Mouse (Mus musculus) liver, adult 10 weeks (tissue): ENCODE data around the gene Rundc1. TPM values are rescaled to one million over a fixed set of nuclear protein-coding genes. Genes with fewer than 3 reads are reported as not detected.

Experiments used
- polyA plus RNA-seq: library from polyadenylated mRNA; stranded (reverse); fragments of 350-450 nt; fragmentation: Illumina TruSeq; extraction: RNeasy Lipid Tissue Mini Kit (QIAGEN cat#74804); gene quantifications from one replicate; pipeline ENCODE4 v1.2.3, GENCODE M21; 2014; ENCODE audit warnings: low read depth, low replicate concordance

Rundc1 gene
- polyA plus RNA-seq = 1.6 TPM

GRCm38 (mm10) chr11:101424925-101425813 is at the start of gene Rundc1, which contains the start of gene Ptges3l:
Gene Rundc1, plus strand, starts transcription at chr11:101425085.
Gene Ptges3l, minus strand, starts transcription at chr11:101425333.

DNA sequence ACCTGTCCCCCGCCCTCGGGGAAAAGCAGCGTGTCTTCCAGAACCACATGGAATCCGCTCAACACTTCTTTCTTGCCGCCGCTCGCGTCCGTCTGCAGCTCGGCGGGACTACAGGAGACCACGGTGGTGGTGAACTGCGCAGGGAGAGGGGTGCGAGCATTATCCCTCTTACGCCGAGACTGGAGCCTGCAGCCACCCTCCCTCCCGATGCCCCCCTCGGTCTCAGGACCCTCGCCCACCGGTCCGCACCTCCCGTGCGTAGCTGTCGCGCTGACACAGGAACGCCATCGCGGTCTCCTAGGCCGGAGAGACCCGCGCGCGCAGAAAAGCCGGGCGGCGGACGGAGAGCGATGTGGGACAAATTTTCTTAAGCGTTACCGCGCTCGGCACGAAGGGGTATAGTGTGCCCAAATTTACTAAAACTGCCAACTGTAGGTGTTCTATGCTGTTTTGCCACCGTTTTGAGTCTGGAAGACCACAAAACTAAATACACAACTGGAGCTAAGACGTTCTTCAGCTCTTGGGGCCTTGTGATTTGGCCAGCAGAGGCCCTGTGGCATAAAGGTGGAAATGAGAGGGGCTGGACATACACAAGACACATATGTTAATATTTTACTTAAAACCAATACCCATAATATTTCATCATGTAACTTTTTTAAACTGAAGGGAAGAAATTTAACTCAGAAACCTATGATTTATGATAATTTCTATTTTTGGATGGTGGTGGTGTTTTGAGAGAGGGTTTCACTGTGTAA is 7.6 kb upstream of the Rundc1 start, which contains the start of gene Aarsd1:
Aarsd1 (minus strand) TSS at position 515 of the 755 bp plus-strand sequence.

GRCm38 (mm10) chr11:101424105-101424851 is 607 bp upstream of the Rundc1 start, which contains the start of gene Gm27029:
Gene Gm27029, minus strand, starts transcription at chr11:101424796.

DNA sequence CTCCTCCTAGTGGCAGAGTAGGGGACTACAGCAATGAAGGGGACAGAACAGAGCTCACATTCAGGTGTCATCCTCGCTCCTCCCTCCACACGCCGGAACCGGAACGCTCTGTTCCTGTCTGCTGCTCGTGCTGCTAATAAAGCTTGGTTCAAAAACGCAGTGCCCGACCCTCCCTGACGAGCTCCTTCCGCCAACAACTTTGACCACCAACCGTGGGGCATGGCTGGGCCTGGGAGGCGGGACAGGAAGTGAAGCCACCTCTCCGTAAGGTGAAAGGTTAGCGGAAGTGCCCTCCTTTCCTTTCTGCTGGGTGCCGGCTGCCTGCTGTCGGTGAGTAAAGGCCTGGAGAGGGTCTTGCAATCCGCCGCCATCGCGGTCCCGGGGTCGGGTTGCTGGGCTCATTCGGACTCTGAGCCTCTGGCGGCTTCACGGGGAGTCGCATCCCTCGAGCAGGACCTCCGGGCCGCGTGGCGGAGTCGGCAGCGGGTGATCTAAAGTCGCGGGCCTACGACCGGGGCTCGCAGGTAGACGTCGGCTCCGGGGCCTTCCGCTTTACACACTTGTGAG is 17.3 kb downstream of the Rundc1 start, which contains the start of gene Rpl27:
Rpl27 (plus strand) TSS at position 172 of the 567 bp plus-strand sequence.

DNA sequence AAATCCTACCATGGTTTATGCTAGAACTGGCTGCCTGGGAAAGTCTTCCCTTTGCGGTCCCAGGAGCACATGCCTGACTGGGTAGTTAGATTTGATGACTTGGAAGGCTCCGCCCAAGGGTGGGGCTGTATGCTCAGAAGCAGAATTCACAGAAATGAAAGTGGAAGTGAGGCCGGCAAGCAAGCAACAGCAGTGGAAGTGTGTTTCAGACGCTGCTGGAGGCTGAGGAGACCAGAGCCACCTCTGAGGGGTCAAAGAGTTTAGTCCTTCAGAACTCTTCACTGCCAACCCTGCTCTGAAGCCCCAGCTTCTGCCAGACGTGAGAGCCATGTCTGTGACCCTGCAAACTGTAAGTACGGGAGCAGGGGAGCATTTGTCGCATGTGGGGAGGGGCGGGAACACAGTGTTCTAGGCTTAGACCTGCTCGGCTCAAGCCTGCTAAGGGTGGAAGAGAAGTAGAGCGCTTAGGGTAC is 23.4 kb downstream of the Rundc1 start, which contains the start of gene Ifi35:
Ifi35 (plus strand) TSS at position 134 of the 473 bp plus-strand sequence.

GRCm38 (mm10) chr11:101464211-101465100 is 39.6 kb downstream of the Rundc1 start, which contains the start of gene Rnd2:
Gene Rnd2, plus strand, starts transcription at chr11:101464999.

GRCm38 (mm10) chr11:101465869-101466551 is 41.1 kb downstream of the Rundc1 start, which contains the start of gene Vat1:
Gene Vat1, minus strand, starts transcription at chr11:101466230.

Other genes starting within 250 kb of the Rundc1 start
- gene Ccr10, start 249.6 kb upstream of the Rundc1 start, polyA plus RNA-seq = not detected
- gene Ezh1, start 198.6 kb upstream of the Rundc1 start, polyA plus RNA-seq = 6.2 TPM
- gene Ramp2, start 179.1 kb upstream of the Rundc1 start, polyA plus RNA-seq = 4.4 TPM
- 82.1 TPM for gene Vps25, start 171.4 kb upstream of the Rundc1 start, polyA plus RNA-seq
- not detected for gene Wnk4, start 164.5 kb upstream of the Rundc1 start, polyA plus RNA-seq
- gene Cntd1, start 146.1 kb upstream of the Rundc1 start, polyA plus RNA-seq = not detected
- 11.5 TPM for gene Coa3, start 146.0 kb upstream of the Rundc1 start, polyA plus RNA-seq
- gene Becn1, start 122.8 kb upstream of the Rundc1 start, polyA plus RNA-seq = 49.8 TPM
- 96.3 TPM for gene Psme3, start 108.9 kb upstream of the Rundc1 start, polyA plus RNA-seq
- not detected for gene Aoc2, start 100.0 kb upstream of the Rundc1 start, polyA plus RNA-seq
- gene Aoc3, start 94.5 kb upstream of the Rundc1 start, polyA plus RNA-seq = 0.16 TPM
- 315 TPM for gene G6pc, start 57.5 kb upstream of the Rundc1 start, polyA plus RNA-seq
- 5.7 TPM for gene Aarsd1, start 7.5 kb upstream of the Rundc1 start, polyA plus RNA-seq
- gene Gm27029, start 289 bp upstream of the Rundc1 start, polyA plus RNA-seq = 0.95 TPM
- gene Ptges3l, start 248 bp downstream of the Rundc1 start, polyA plus RNA-seq = not detected
- gene Rpl27, start 17.2 kb downstream of the Rundc1 start, polyA plus RNA-seq = 30.0 TPM
- 3.8 TPM for gene Ifi35, start 23.3 kb downstream of the Rundc1 start, polyA plus RNA-seq
- 10.8 TPM for gene Rnd2, start 39.9 kb downstream of the Rundc1 start, polyA plus RNA-seq
- gene Vat1, start 41.1 kb downstream of the Rundc1 start, polyA plus RNA-seq = 1.9 TPM
- gene Brca1, start 126.9 kb downstream of the Rundc1 start, polyA plus RNA-seq = 0.58 TPM
- gene Nbr1, start 127.1 kb downstream of the Rundc1 start, polyA plus RNA-seq = 155 TPM
- gene Tmem106a, start 157.2 kb downstream of the Rundc1 start, polyA plus RNA-seq = 6.0 TPM
- gene Gm11634, start 174.2 kb downstream of the Rundc1 start, polyA plus RNA-seq = not detected
- 2.7 TPM for gene Rdm1, start 202.1 kb downstream of the Rundc1 start, polyA plus RNA-seq
- 17.2 TPM for gene Arl4d, start 240.5 kb downstream of the Rundc1 start, polyA plus RNA-seq